Mouse (Mus musculus) hindbrain, postnatal 0 days (tissue): ENCODE measurements around the gene Gm11541. TPM values are rescaled to one million over a fixed set of nuclear protein-coding genes. Genes with fewer than 3 reads are reported as not detected.

Experiments used
- ATAC-seq: fragments of 200-750 bp; cut with Nextera tagmentation; 2 replicates; pipeline ENCODE4 v1.8.0; 2017; ENCODE audit warnings: mild to moderate bottlenecking, moderate TSS enrichment, moderate library complexity
- DNase-seq: peaks from one replicate; pipeline ENCODE4 v3.0.0-alpha.2; 2015; ENCODE audit warnings: low spot score
- H3K27ac ChIP-seq: fragments of 300-500 bp; sonication (generic); 2 replicates; pipeline ENCODE4 v1.5.1; 2014; ENCODE audit warnings: mild to moderate bottlenecking
- H3K27me3 ChIP-seq: fragments of 300-500 bp; sonication (generic); 2 replicates; pipeline ENCODE4 v1.6.1; 2014; ENCODE audit warnings: low read length, mixed read lengths; ENCODE audit not compliant: insufficient read depth
- H3K36me3 ChIP-seq: fragments of 300-500 bp; sonication (generic); 2 replicates; pipeline ENCODE4 v1.6.1; 2014; ENCODE audit warnings: low read length, mixed read lengths; ENCODE audit not compliant: insufficient read depth
- H3K4me1 ChIP-seq: fragments of 300-500 bp; sonication (generic); 2 replicates; pipeline ENCODE4 v1.6.1; 2014; ENCODE audit warnings: antibody characterized with exemption, low read length, mixed read lengths; ENCODE audit not compliant: insufficient read depth
- H3K4me2 ChIP-seq: fragments of 300-500 bp; sonication (generic); 2 replicates; pipeline ENCODE4 v1.6.1; 2014; ENCODE audit warnings: low read depth, mild to moderate bottlenecking, low read length, moderate library complexity, mixed read lengths
- H3K4me3 ChIP-seq: fragments of 300-500 bp; sonication (generic); 2 replicates; pipeline ENCODE4 v1.5.1; 2014; ENCODE audit warnings: low read length
- H3K9ac ChIP-seq: fragments of 300-500 bp; sonication (generic); replicated peaks from 2 replicates; pipeline ENCODE4 v1.6.1; 2014; ENCODE audit warnings: mild to moderate bottlenecking, low read length, moderate library complexity, mixed read lengths
- H3K9me3 ChIP-seq: fragments of 300-500 bp; sonication (generic); 2 replicates; pipeline ENCODE4 v1.6.1; 2016; ENCODE audit warnings: low read length, mixed read lengths
- CTCF ChIP-seq: IDR thresholded peaks from 2 replicates; pipeline ENCODE4 v1.5.1; 2016; ENCODE audit warnings: antibody characterized with exemption, control low read depth, low read depth
- WGBS: fragments of 180-500 bp; shearing (Covaris S2); extraction: QIAGEN DNeasy Blood & Tissue Kit; methylation state at CpG from one replicate; pipeline ENCODE4 v1.1.7; 2014; 5-methylcytosine and 5-hydroxymethylcytosine counted together
- polyA plus RNA-seq: library from polyadenylated mRNA; unstranded; fragments of >200 nt; fragmentation: Nextera tagmentation; extraction: Ambion mirVana; gene quantifications from 2 replicates; pipeline ENCODE4 v1.2.1, GENCODE M21; 2015
- total RNA-seq: library from RNA; depleted of rRNA; stranded (reverse); fragments of >200 nt; gene quantifications from 2 replicates; pipeline ENCODE4 v1.2.3, GENCODE M21; 2014

Gm11541 gene
- total and polyA plus RNA-seq, 2 experiments from 2014 or later = 0.39 to 0.63 TPM

GRCm38 (mm10) chr11:94680639-94681038 is 23.7 kb downstream of the Gm11541 start:
- Histone ChIP-seq H3K4me1 (peaks cover 15% of the 10 kb centered on the region), H3K27ac (no peak overlapping the region), H3K4me2 (no peak overlapping the region), H3K36me3 (no peaks in the 10 kb centered on the region), H3K4me3 (no peak overlapping the region), H3K27me3 (no peaks in the 10 kb centered on the region), H3K9me3 (no peaks in the 10 kb centered on the region), H3K9ac (no peak overlapping the region)
- peak; percentile 29 for TF ChIP-seq CTCF
- ATAC-seq (no peak), DNase-seq (no peak)

GRCm38 (mm10) chr11:94677607-94678145 is 26.6 kb downstream of the Gm11541 start:
- H3K27me3 ChIP-seq = no peaks in the 10 kb centered on the region
- 25% methylated on average over 15 of the region's 15 CpGs for WGBS
- DNase-seq (no peak), ATAC-seq (peak; percentile 45)
- H3K4me1 ChIP-seq = peaks cover 24% of the 10 kb centered on the region
- H3K9me3 ChIP-seq = no peaks in the 10 kb centered on the region
- peak overlapping the region; percentile 80 for H3K4me2 ChIP-seq
- no peak for TF ChIP-seq CTCF
- H3K4me3 ChIP-seq = peak overlapping the region; percentile 83
- H3K27ac ChIP-seq = peak overlapping the region; percentile 90
- H3K9ac ChIP-seq = peak overlapping the region; percentile 89
- H3K36me3 ChIP-seq = no peaks in the 10 kb centered on the region

GRCm38 (mm10) chr11:94676754-94677606 is 27.3 kb downstream of the Gm11541 start, which contains the start of gene Xylt2:
Gene Xylt2 (minus strand): TSS chr11:94677515.
- no peak for TF ChIP-seq CTCF
- no peaks in the 10 kb centered on the region for H3K27me3 ChIP-seq
- peak within 1 kb of the TSS; percentile 83 for H3K4me3 ChIP-seq
- WGBS = under 1% methylated on average over 75 of the region's 82 CpGs
- ATAC-seq = peak; percentile 97
- H3K9ac ChIP-seq = peak within 1 kb of the TSS; percentile 89
- peak within 1 kb of the TSS; percentile 80 for H3K4me2 ChIP-seq
- H3K36me3 ChIP-seq = no peaks in the 10 kb centered on the region
- peak; percentile 98 for DNase-seq
- H3K4me1 ChIP-seq = peaks cover 24% of the 10 kb centered on the region
- H3K27ac ChIP-seq = peak within 1 kb of the TSS; percentile 90
- H3K9me3 ChIP-seq = no peaks in the 10 kb centered on the region

GRCm38 (mm10) chr11:94676308-94676707 is 28.0 kb downstream of the Gm11541 start:
- H3K4me1 ChIP-seq = peaks cover 24% of the 10 kb centered on the region
- ATAC-seq = 0 out of 2 replicates have a peak, but pooled peaks have one; percentile 0
- 41% methylated on average over 4 of the region's 4 CpGs for WGBS
- no peak for DNase-seq
- peak overlapping the region; percentile 80 for H3K4me2 ChIP-seq
- H3K27ac ChIP-seq = peak overlapping the region; percentile 90; the same call in 1 of the 2 replicates
- H3K36me3 ChIP-seq = no peaks in the 10 kb centered on the region
- H3K4me3 ChIP-seq = peak overlapping the region; percentile 83
- no peaks in the 10 kb centered on the region for H3K27me3 ChIP-seq
- no peaks in the 10 kb centered on the region for H3K9me3 ChIP-seq
- TF ChIP-seq CTCF = no peak
- peak overlapping the region; percentile 89 for H3K9ac ChIP-seq

- 0 out of 2 replicates have a peak, but pooled peaks have one; percentile 4 for TF ChIP-seq CTCF
- WGBS = 73% methylated on average over 5 of the region's 5 CpGs
- Histone ChIP-seq H3K9me3 (no peaks in the 10 kb centered on the region), H3K27me3 (no peaks in the 10 kb centered on the region), H3K4me3 (no peak overlapping the region), H3K4me2 (peak overlapping the region; percentile 80; the same call in 1 of the 2 replicates), H3K36me3 (no peaks in the 10 kb centered on the region), H3K9ac (peak overlapping the region; percentile 89; the same call in 1 of the 2 replicates), H3K4me1 (peaks cover 24% of the 10 kb centered on the region), H3K27ac (no peak overlapping the region)
- DNase-seq (no peak), ATAC-seq (no peak)
Observed at GRCm38 (mm10) chr11:94675446-94675845, 28.9 kb downstream of the Gm11541 start.

GRCm38 (mm10) chr11:94674984-94675383 is 29.3 kb downstream of the Gm11541 start:
- Histone ChIP-seq H3K9ac (no peak overlapping the region), H3K4me3 (no peak overlapping the region), H3K27me3 (no peaks in the 10 kb centered on the region), H3K9me3 (no peaks in the 10 kb centered on the region), H3K4me1 (peaks cover 24% of the 10 kb centered on the region), H3K36me3 (peaks cover under 1% of the 10 kb centered on the region), H3K27ac (no peak overlapping the region), H3K4me2 (no peak overlapping the region)
- WGBS = 74% methylated on average over 5 of the region's 5 CpGs
- DNase-seq (no peak), ATAC-seq (no peak)
- no peak for TF ChIP-seq CTCF

- 94% methylated on average over 6 of the region's 6 CpGs for WGBS
- Histone ChIP-seq H3K36me3 (peaks cover 57% of the 10 kb centered on the region), H3K27ac (no peak overlapping the region), H3K27me3 (no peaks in the 10 kb centered on the region), H3K4me2 (no peak overlapping the region), H3K4me1 (no peaks in the 10 kb centered on the region), H3K9ac (no peak overlapping the region), H3K9me3 (no peaks in the 10 kb centered on the region), H3K4me3 (no peak overlapping the region)
- TF ChIP-seq CTCF = no peak
- ATAC-seq (no peak), DNase-seq (no peak)
Observed at GRCm38 (mm10) chr11:94665281-94665680, 39.0 kb downstream of the Gm11541 start.
